Mouse (Mus musculus) embryonic stem cell, embryonic (primary cell): Measurements from ENCODE around the gene Slc29a2.

ENCODE experiments used
- CTCF ChIA-PET, 4 experiments: fragments of 300-600 bp in 2 of 4; fragments of 350-600 bp in 2 of 4; sonication (Branson Sonifier 250); formaldehyde crosslinking; loops; one replicate each; lab custom pipeline; 2022; ENCODE audit warnings: inconsistent platforms in 2 of 4; lab: Charles Lee
- POLR2A ChIA-PET, 4 experiments: fragments of 300-600 bp in 2 of 4; fragments of 350-600 bp in 2 of 4; sonication (Branson Sonifier 250); formaldehyde crosslinking; loops; one replicate each; lab custom pipeline; 2022; ENCODE audit warnings: antibody characterized with exemption in 4 of 4, inconsistent platforms in 1 of 4; lab: Charles Lee

Gene Slc29a2

DNA sequence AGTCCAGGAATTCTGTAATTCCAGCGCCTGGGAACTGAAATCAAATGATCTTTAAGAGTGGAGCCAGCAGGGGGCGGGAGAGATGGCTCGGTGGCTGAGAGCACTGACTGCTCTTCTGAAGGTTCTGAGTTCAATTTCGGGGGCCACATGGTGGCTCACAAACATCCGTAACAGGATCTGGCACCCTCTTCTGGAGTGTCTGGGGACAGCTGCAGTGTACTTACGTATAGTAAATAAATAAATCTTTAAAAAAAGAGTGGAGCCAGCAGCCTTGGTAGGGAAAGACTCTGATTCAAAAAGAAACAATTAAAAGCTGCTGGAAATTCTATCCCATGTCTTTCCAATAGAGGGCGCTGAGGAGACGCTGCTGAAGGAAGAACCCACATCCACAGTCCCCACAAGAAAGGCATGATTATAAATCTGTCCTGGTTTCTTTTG, 8.7 kb upstream of the Slc29a2 start:
- ChIA-PET CTCF (interaction anchor here (0.6 to 4.8 kb wide), 42 partner anchors 9 to 581 kb away, joined by 3 to 63 read pairs (median 4); partner anchors contain the start of genes AC124502.3 (in 3 of the 4), B4gat1 (in 3 of the 4), Rin1 (in 3 of the 4) and Slc29a2 (in 1 of the 4)), POLR2A (interaction anchor here in 3 of 4 experiments (0.6 to 2.1 kb wide), 9 partner anchors 9 to 57 kb away, joined by 3 to 10 read pairs (median 3); partner anchors contain the start of genes Slc29a2 (in 3 of the 3), AC124502.3 (in 1 of the 3), B4gat1 (in 1 of the 3) and Rin1 (in 1 of the 3))

DNA sequence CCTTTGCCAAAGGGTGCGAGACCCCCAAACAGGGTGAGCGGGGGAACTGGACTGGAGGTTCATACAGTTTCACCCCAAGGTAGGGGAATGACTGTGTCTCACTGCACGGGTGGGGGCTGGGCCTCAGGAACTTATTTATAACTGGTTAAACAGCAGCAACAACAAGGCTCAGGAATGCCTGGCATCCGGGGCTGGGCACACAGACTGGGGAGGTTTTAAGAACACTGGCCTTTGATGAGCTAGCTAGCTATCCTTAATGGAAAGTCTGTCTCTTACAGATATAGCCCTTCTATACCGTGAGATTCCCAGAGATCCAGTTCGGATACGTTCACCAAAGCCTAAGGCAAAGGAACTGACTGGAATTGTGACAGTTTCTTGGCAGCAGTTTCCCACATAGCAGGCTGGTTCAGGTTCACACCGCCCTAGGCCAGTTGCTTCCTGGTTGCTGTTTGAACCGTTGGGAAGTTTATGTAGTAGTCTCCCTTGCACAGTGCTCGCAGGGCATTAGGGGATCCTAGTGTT, 7.4 kb upstream of the Slc29a2 start:
- POLR2A ChIA-PET: interaction anchor here in 3 of 4 experiments (0.5 to 3.2 kb wide), 42 partner anchors 9 to 440 kb away, joined by 3 to 11 read pairs (median 4); partner anchors contain the start of genes AC124502.3 (in 2 of the 3), Yif1a (in 2 of the 3), B4gat1 (in 1 of the 3) and Cd248 (in 1 of the 3)
- CTCF ChIA-PET: interaction anchor here (0.6 to 4.8 kb wide), 38 partner anchors 15 to 1459 kb away, joined by 3 to 63 read pairs (median 4); partner anchors contain the start of genes AC124502.3 (in 2 of the 4), B4gat1 (in 2 of the 4), Klc2 (in 1 of the 4) and Rin1 (in 1 of the 4)

GRCm38 (mm10) chr19:5016782-5017181, 6.9 kb upstream of the Slc29a2 start:
- ChIA-PET POLR2A (interaction anchor here in 3 of 4 experiments (0.6 to 3.2 kb wide), 41 partner anchors 8 to 440 kb away, joined by 3 to 11 read pairs (median 4); partner anchors contain the start of genes AC124502.3 (in 2 of the 3), Yif1a (in 2 of the 3), B4gat1 (in 1 of the 3) and Gm21992 (in 1 of the 3)), CTCF (interaction anchor here (0.6 to 4.8 kb wide), 39 partner anchors 14 to 1460 kb away, joined by 3 to 63 read pairs (median 4); partner anchors contain the start of genes AC124502.3 (in 2 of the 4), B4gat1 (in 2 of the 4), Actn3 (in 1 of the 4) and Klc2 (in 1 of the 4))

DNA sequence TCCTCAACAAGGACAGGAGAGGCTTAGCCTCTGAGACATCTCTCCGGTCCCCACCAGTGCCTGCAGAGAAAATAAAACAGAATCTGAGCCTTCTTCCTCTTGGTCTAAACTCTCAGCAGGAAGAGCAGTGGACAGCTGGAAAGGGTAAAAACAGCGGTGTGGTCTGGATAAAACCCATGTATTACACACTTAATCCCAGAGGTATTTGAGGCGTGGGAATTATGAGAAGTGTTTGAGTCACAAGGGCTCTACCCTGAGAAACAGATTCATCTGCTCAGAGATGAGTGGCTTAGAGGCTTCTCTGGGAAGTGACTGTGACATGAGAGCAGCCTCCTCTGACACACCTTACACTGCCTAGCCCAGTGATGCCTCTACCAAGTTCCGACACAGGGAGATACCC, 6.0 kb upstream of the Slc29a2 start:
- CTCF ChIA-PET: interaction anchor here (0.6 to 4.8 kb wide), 17 partner anchors 21 to 562 kb away, joined by 3 to 63 read pairs (median 4); partner anchors contain the start of genes AC124502.3 (in 1 of the 4), Actn3 (in 1 of the 4), B4gat1 (in 1 of the 4) and Rin1 (in 1 of the 4)
- POLR2A ChIA-PET: interaction anchor here in 3 of 4 experiments (0.7 to 3.2 kb wide), 17 partner anchors 12 to 439 kb away, joined by 3 to 11 read pairs (median 5); partner anchors contain the start of genes AC124502.3 (in 2 of the 3), Gm21992 (in 2 of the 3), Rbm14 (in 2 of the 3) and B4gat1 (in 1 of the 3)

GRCm38 (mm10) chr19:5018191-5018590, 5.5 kb upstream of the Slc29a2 start:
- ChIA-PET CTCF (interaction anchor here in 1 of 4 experiments (1.3 to 4.8 kb wide), 3 partner anchors 34 to 70 kb away, joined by 3 to 63 read pairs (median 5); partner anchors contain the start of genes Rin1 and Yif1a), POLR2A (interaction anchor here in 2 of 4 experiments (0.7 to 3.2 kb wide), 16 partner anchors 11 to 439 kb away, joined by 3 to 11 read pairs (median 4); partner anchors contain the start of genes AC124502.3 (in 2 of the 2), B4gat1 (in 2 of the 2), Gm21992 (in 1 of the 2) and Mrpl11 (in 1 of the 2))

DNA sequence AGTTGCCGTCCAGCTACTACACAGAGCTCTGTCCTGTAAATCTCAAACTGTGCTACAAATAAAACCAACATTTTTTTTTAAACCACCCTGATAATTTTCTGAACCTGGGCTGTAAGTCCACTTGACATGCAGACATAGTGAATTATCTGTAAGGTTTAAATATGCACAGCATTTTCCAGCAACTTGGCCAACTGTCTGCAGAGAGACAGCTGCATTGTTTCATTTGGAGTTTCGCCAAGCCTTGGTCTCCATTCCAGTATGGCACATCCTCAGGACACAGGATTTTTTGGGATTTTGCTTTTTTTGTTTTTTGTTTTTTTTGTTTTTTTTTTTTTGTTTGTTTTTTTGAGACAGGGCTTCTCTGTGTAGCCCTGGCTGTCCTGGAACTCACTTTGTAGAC, 2.2 kb upstream of the Slc29a2 start:
- ChIA-PET POLR2A (interaction anchor here in 3 of 4 experiments (0.7 to 6.5 kb wide), 6 partner anchors 8 to 473 kb away, joined by 3 to 77 read pairs (median 4); partner anchors contain the start of genes AC124502.3 (in 2 of the 3) and B4gat1 (in 2 of the 3)), CTCF (interaction anchor here in 2 of 4 experiments (0.9 to 1.2 kb wide), 3 partner anchors 30 to 40 kb away, joined by 3 to 4 read pairs (median 3); no protein-coding TSS in a partner anchor)

GRCm38 (mm10) chr19:5026111-5026510, 2.5 kb downstream of the Slc29a2 start:
- ChIA-PET CTCF (interaction anchor here in 1 of 4 experiments (2.9 kb wide), 1 partner anchor 46 kb away, joined by 11 read pairs; no protein-coding TSS in a partner anchor), POLR2A (interaction anchor here in 2 of 4 experiments (0.7 to 6.5 kb wide), 6 partner anchors 10 to 62 kb away, joined by 3 to 77 read pairs (median 9); partner anchors contain the start of genes AC124502.3 (in 1 of the 2), B4gat1 (in 1 of the 2), Rin1 (in 1 of the 2) and Yif1a (in 1 of the 2))

GRCm38 (mm10) chr19:5032686-5033085, 9.0 kb downstream of the Slc29a2 start:
- POLR2A ChIA-PET: interaction anchor here in 3 of 4 experiments (0.6 to 8.3 kb wide), 20 partner anchors 8 to 71 kb away, joined by 3 to 77 read pairs (median 4); partner anchors contain the start of genes Brms1 (in 2 of the 3), Rin1 (in 2 of the 3), Slc29a2 (in 2 of the 3) and Mrpl11 (in 1 of the 3)
- CTCF ChIA-PET: interaction anchor here (0.6 to 2.3 kb wide), 14 partner anchors 9 to 303 kb away, joined by 3 to 8 read pairs (median 4); partner anchors contain the start of genes Rin1 (in 1 of the 4) and Slc29a2 (in 1 of the 4)

DNA sequence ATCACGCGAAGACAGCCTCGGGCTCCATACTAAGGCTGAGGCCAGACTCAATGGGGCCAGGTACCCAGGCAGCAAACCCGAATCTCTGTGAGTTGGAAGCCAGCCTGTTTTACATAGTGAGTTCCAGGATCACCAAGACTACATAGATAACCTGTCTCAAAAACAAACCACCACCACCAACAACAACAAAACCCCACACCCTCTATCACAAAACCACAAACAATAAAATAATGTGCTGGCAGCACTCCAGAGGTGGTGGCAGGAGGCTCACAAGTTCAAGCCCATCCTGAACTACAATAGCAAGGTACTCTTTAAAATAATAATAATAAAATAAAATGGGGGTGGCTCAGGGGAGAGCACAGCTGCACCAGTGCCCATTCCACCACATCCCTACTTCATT, 12.9 kb downstream of the Slc29a2 start:
- ChIA-PET CTCF (interaction anchor here (0.6 to 1.8 kb wide), 8 partner anchors 11 to 433 kb away, joined by 3 to 10 read pairs (median 3); partner anchors contain the start of genes Rin1 (in 3 of the 4) and Slc29a2 (in 1 of the 4)), POLR2A (interaction anchor here in 2 of 4 experiments (0.6 to 8.3 kb wide), 11 partner anchors 9 to 951 kb away, joined by 3 to 77 read pairs (median 3); partner anchors contain the start of genes Cd248 (in 1 of the 2), Mrpl11 (in 1 of the 2) and Slc29a2 (in 1 of the 2))

DNA sequence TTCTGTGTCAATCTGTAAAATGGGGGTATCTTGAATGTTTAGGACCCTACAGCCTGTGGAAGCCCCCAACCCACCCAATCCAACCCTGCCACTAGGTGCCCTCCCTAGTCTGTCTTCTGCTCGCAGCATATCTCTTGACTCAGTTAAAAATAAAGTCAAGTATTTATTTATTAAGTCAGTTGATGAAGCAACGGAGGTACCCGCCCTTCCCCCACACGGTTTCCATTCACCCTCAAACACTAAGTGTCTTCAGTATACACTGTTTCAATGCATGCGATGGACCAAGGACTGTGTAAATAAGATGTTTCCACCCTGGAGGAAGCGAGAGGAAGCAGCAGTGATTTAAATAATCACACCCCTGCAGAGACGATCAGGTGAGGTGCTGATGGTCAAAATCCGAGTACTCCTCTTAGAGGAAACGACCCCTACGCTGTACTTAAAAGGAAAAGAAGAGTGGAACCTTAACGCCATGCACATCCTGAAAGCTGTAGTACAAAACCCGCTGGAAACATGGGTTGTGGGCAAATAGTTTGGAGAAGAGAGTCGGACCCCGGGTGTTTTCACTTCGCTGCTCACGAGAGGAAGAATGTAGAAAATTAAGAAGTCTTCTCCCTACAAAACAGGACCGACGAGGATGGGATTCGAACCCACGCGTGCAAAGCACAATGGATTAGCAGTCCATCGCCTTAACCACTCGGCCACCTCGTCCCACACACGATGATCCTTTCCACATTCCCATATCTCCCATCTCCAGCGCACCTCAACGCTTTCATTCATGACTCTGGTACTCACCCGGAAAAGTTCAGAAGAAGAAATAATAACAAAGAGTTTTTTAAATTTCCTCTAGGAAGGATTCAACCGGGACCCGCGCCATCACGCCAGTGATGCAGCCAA, 14.3 kb downstream of the Slc29a2 start:
- ChIA-PET POLR2A (interaction anchor here (0.6 to 8.3 kb wide), 40 partner anchors 8 to 417 kb away, joined by 3 to 96 read pairs (median 4); partner anchors contain the start of genes Rin1 (in 3 of the 4), Slc29a2 (in 2 of the 4), AI837181 (in 1 of the 4) and Cd248 (in 1 of the 4)), CTCF (interaction anchor here in 3 of 4 experiments (0.6 to 4.6 kb wide), 19 partner anchors 9 to 755 kb away, joined by 3 to 77 read pairs (median 4); partner anchors contain the start of genes Rin1 (in 2 of the 3), Ankrd13d (in 1 of the 3) and Slc29a2 (in 1 of the 3))

GRCm38 (mm10) chr19:5038709-5039156, 15.1 kb downstream of the Slc29a2 start, which contains the start of the genes B4gat1 and AC124502.3:
Gene B4gat1, plus strand, starts transcription at chr19:5038826.
Gene AC124502.3, plus strand, starts transcription at chr19:5038891.
- ChIA-PET POLR2A (interaction anchor here (0.6 to 8.3 kb wide), 49 partner anchors 9 to 940 kb away, joined by 3 to 96 read pairs (median 4); partner anchors contain the start of genes Rin1 (in 3 of the 4), Slc29a2 (in 2 of the 4), AI837181 (in 1 of the 4) and Cd248 (in 1 of the 4)), CTCF (interaction anchor here (0.5 to 4.6 kb wide), 28 partner anchors 8 to 756 kb away, joined by 3 to 77 read pairs (median 4); partner anchors contain the start of genes Rin1 (in 3 of the 4), Ankrd13d (in 1 of the 4), Cd248 (in 1 of the 4) and Slc29a2 (in 1 of the 4))

DNA sequence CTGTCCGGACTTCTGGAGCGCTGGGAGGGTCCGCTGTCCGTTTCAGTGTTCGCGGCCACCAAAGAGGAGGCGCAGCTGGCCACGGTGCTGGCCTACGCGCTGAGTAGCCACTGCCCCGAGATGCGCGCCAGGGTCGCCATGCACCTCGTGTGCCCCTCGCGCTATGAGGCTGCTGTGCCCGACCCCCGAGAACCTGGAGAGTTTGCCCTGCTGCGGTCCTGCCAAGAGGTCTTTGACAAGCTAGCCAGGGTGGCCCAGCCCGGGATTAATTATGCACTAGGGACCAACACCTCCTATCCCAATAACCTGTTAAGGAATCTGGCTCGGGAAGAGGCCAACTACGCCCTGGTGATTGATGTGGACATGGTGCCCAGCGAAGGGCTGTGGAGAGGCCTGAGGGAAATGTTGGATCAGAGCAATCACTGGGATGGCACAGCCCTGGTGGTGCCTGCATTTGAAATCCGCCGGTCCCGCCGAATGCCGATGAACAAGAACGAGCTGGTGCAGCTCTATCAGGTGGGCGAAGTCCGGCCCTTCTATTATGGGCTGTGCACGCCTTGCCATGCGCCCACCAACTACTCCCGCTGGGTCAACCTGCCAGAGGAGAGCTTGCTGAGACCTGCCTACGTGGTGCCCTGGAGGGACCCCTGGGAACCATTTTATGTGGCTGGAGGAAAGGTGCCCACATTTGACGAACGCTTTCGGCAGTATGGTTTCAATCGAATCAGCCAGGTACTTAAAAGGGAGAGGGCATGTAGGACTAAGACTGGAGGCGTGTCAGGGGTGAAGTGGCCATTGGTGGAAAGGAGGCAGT, 15.8 kb downstream of the Slc29a2 start:
- ChIA-PET CTCF (interaction anchor here (0.7 to 4.6 kb wide), 18 partner anchors 10 to 112 kb away, joined by 3 to 77 read pairs (median 4); partner anchors contain the start of genes Rin1 (in 3 of the 4) and Slc29a2 (in 1 of the 4)), POLR2A (interaction anchor here (0.6 to 8.3 kb wide), 38 partner anchors 8 to 385 kb away, joined by 3 to 96 read pairs (median 4); partner anchors contain the start of genes Rin1 (in 3 of the 4), Slc29a2 (in 2 of the 4), AI837181 (in 1 of the 4) and Dpp3 (in 1 of the 4))

DNA sequence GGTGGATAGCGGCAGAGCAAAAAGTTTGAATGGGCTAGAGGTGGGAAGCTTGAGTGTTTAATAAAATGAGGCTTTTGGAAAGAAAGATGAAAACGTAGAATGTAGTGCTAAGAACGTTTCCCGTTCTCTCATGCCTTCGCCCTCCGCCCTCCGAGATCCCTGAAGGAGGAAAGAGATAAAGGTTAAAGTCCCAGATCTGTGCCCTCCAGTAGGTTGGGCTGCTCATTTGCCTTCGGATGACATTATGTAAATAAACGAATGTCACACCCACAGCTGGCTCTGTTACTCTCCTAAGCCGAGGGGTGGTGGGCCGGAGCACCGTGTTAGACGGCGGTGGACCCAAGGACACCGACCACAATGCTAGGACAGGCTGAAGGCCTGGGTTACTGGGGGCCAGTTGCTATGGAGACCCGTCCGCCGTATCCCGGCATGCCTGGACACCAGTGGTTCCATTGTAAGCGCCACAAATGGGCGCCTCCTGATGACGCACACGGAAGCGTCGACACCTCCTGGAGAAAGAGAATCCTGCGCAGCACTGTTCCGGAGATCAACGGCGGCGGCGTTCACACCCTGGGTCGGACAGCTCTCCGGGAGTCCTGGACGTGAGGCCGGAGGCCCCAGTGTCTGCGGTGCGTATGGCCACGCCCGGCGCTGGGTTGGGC, 17.3 kb downstream of the Slc29a2 start, which contains the start of gene Brms1:
TSS of gene Brms1 (plus strand) at position 493 of the 662 bp plus-strand sequence.
- ChIA-PET CTCF (interaction anchor here (0.5 to 4.6 kb wide), 10 partner anchors 9 to 989 kb away, joined by 3 to 77 read pairs (median 3); partner anchors contain the start of genes Rin1 (in 1 of the 4) and Yif1a (in 1 of the 4)), POLR2A (interaction anchor here in 3 of 4 experiments (1.0 to 7.3 kb wide), 17 partner anchors 8 to 416 kb away, joined by 3 to 96 read pairs (median 4); partner anchors contain the start of genes Rin1 (in 2 of the 3), Slc29a2 (in 2 of the 3), Cd248 (in 1 of the 3) and Dpp3 (in 1 of the 3))
